Mouse (Mus musculus) cerebellum, adult 11 months (tissue): ENCODE measurements around the gene Trim47.
"Not testable (repeated sequence)": the region's sequence is repeated elsewhere in the genome, so short reads cannot be mapped to it uniquely, and the experiment has no call there.

Source experiments
- DNase-seq: peaks from one replicate; pipeline ENCODE4 v3.0.0; 2022

The Trim47 gene

GRCm38 (mm10) chr11:116106963-116107776 lies 19.8 kb downstream of the Trim47 start:
- no peak for DNase-seq

GRCm38 (mm10) chr11:116106154-116106962 lies 20.7 kb downstream of the Trim47 start:
- no peak for DNase-seq

- no peak for DNase-seq
These were observed 21.9 kb downstream of the Trim47 start for GRCm38 (mm10) chr11:116105065-116105464.

- DNase-seq, result no peak
These were observed 22.9 kb downstream of the Trim47 start for GRCm38 (mm10) chr11:116104006-116104646.

- DNase-seq, result no peak
These were observed 23.4 kb downstream of the Trim47 start for GRCm38 (mm10) chr11:116103572-116103971.

GRCm38 (mm10) chr11:116102472-116102871 lies 24.5 kb downstream of the Trim47 start:
- DNase-seq, result no peak

- DNase-seq, result no peak
These were observed 25.1 kb downstream of the Trim47 start for GRCm38 (mm10) chr11:116101931-116102381.

- DNase-seq, result no peak
These were observed 26.2 kb downstream of the Trim47 start for GRCm38 (mm10) chr11:116100839-116101238.

GRCm38 (mm10) chr11:116100385-116100784 lies 26.6 kb downstream of the Trim47 start:
- DNase-seq, result no peak

- DNase-seq, result no peak
These were observed 27.5 kb downstream of the Trim47 start for GRCm38 (mm10) chr11:116099462-116099861.

GRCm38 (mm10) chr11:116098711-116099460 lies 28.1 kb downstream of the Trim47 start:
- no peak for DNase-seq

- DNase-seq, result no peak
These were observed 30.5 kb downstream of the Trim47 start for GRCm38 (mm10) chr11:116096213-116097108.

- no peak for DNase-seq
These were observed 31.4 kb downstream of the Trim47 start for GRCm38 (mm10) chr11:116095573-116095972.

GRCm38 (mm10) chr11:116093771-116094565 lies 33.0 kb downstream of the Trim47 start:
- DNase-seq, result no peak

- DNase-seq, result not testable (repeated sequence)
These were observed 34.1 kb downstream of the Trim47 start for GRCm38 (mm10) chr11:116092959-116093358.

- DNase-seq, result no peak
These were observed 35.4 kb downstream of the Trim47 start for GRCm38 (mm10) chr11:116091591-116091990.

- no peak for DNase-seq
These were observed 37.5 kb downstream of the Trim47 start for GRCm38 (mm10) chr11:116089545-116089944.

- DNase-seq, result no peak
These were observed 38.1 kb downstream of the Trim47 start for GRCm38 (mm10) chr11:116088741-116089394.

- no peak for DNase-seq
These were observed 38.8 kb downstream of the Trim47 start for GRCm38 (mm10) chr11:116088188-116088587.
